Mouse (Mus musculus): ENCODE results near the gene Svep1.

GRCm38 (mm10) chr4:58173401-58173800, 33.3 kb downstream of the Svep1 start:
- no peak for TF ChIP-seq POLR2A (IDR thresholded peaks at IDR 0.05; ENCODE audit: control insufficient read depth, low read depth, low read length)
- no peak for TF ChIP-seq CTCF (IDR thresholded peaks at IDR 0.05; ENCODE audit: control insufficient read depth, insufficient read depth, insufficient replicate concordance, low read depth, low read length)

Data from testis, adult 2 months (tissue).